Mouse (Mus musculus): ENCODE results near the gene Vps13d.

DNA sequence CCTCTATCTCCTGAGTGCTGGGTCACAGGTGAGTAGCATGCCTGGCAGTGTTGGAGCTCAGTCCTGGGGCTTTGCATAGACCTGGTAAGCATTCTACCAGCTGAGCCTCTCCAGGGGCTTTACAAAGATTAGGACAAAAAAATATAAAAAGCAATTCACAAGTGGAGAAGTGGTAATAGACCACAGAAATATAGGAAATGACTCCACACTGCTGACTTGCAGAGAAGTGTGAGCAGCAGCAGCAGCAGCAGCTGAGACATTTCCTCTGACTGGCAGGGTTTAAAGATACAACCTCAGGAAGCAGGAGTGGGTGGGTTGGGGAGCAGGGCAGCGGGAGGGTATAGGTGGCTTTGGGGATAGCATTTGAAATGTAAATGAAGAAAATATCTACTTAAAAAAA lies 199.0 kb downstream of the Vps13d start:
- TF ChIP-seq CTCF (IDR thresholded peaks at IDR 0.05) (no peak), EP300 (IDR thresholded peaks at IDR 0.05) (no peak)
